In genomic region chr6:128854024-128854820, GRCm38 (mm10) we compare ENCODE assay signal across 8 mouse cellular contexts. TPM values are rescaled to one million over a fixed set of nuclear protein-coding genes. Genes with fewer than 3 reads are reported as not detected.
DNase-seq lines count a peak whose midpoint lies in the region; ATAC-seq and TF ChIP-seq lines count a peak whose summit lies in the region.
"Had no signal": no experiment of that assay in that cellular context is flagged by ENCODE, and none has a peak within 500 bp of the region (broad histone marks: within the 10 kb centered on the region; RNA-seq: fewer than 3 reads in every experiment).

No protein-coding gene starts in this region.

- TF ChIP-seq CTCF in Patski (IDR thresholded peaks at IDR 0.05): peak; percentile 58
- TF ChIP-seq CTCF in forebrain, postnatal 0 days (IDR thresholded peaks at IDR 0.05; ENCODE audit: low read depth): peak; percentile 72

- in situ Hi-C loops in Patski (cut with MboI; ENCODE audit: low pct_unique_long_range_greater_than_20kb): loop anchor here (5.0 to 25.0 kb wide), 3 partner anchors 238 to 508 kb away; no protein-coding TSS in a partner anchor

- WGBS in forebrain, postnatal 0 days: 44% methylated on average over 12 of the region's 12 CpGs
- WGBS in hindbrain, embryonic 13.5 days: 51% methylated on average over 12 of the region's 12 CpGs

- H3K36me3 ChIP-seq in forebrain, postnatal 0 days (ENCODE audit: insufficient read depth): no peaks in the 10 kb centered on the region
- no peaks in the 10 kb centered on the region for H3K36me3 ChIP-seq in hindbrain, embryonic 13.5 days
- H3K36me3 ChIP-seq: heart, embryonic 15.5 days had no signal

- 0 out of 2 replicates have a peak overlapping the region, but pooled peaks have one; percentile 3 for H3K9ac ChIP-seq in forebrain, postnatal 0 days
- H3K9ac ChIP-seq in hindbrain, embryonic 13.5 days: no peak overlapping the region
- H3K9ac ChIP-seq: heart, embryonic 15.5 days had no signal

- CTCF ChIA-PET in Patski (lab: Charles Lee): no interaction called here

- H3K4me2 ChIP-seq in forebrain, postnatal 0 days (ENCODE audit: low read depth): no peak overlapping the region
- peak overlapping the region; percentile 40 for H3K4me2 ChIP-seq in hindbrain, embryonic 13.5 days
- H3K4me2 ChIP-seq: heart, embryonic 15.5 days had no signal

- no peak overlapping the region for H3K4me3 ChIP-seq in forebrain, postnatal 0 days (ENCODE audit: low read depth, low read length)
- H3K4me3 ChIP-seq in hindbrain, embryonic 13.5 days: no peak overlapping the region
- H3K4me3 ChIP-seq: heart, embryonic 15.5 days had no signal

- POLR2A ChIA-PET in Patski (lab: Charles Lee): no interaction called here

- no peaks in the 10 kb centered on the region for H3K4me1 ChIP-seq in forebrain, postnatal 0 days (ENCODE audit: insufficient read depth)
- H3K4me1 ChIP-seq in hindbrain, embryonic 13.5 days (replicated peaks): no peaks in the 10 kb centered on the region

- H3K27ac ChIP-seq in forebrain, postnatal 0 days (ENCODE audit: low read depth, low read length): no peak overlapping the region
- no peak overlapping the region for H3K27ac ChIP-seq in hindbrain, embryonic 13.5 days
- H3K27ac ChIP-seq: heart, embryonic 15.5 days had no signal

- H3K27me3 ChIP-seq in Patski: no peaks in the 10 kb centered on the region
- no peaks in the 10 kb centered on the region for H3K27me3 ChIP-seq in forebrain, postnatal 0 days (ENCODE audit: insufficient read depth, low read length)
- H3K27me3 ChIP-seq in hindbrain, embryonic 13.5 days: no peaks in the 10 kb centered on the region
- H3K27me3 ChIP-seq: heart, embryonic 15.5 days had no signal

- H3K9me3 ChIP-seq in forebrain, postnatal 0 days (ENCODE audit: low read length): no peaks in the 10 kb centered on the region
- no peaks in the 10 kb centered on the region for H3K9me3 ChIP-seq in hindbrain, embryonic 13.5 days
- H3K9me3 ChIP-seq: heart, embryonic 15.5 days had no signal

- ATAC-seq in Patski: no peak
- peak; percentile 69 for ATAC-seq in forebrain, postnatal 0 days
- ATAC-seq in hindbrain, embryonic 13.5 days (ENCODE audit: low FRiP score): peak; percentile 78

- DNase-seq in Patski (ENCODE audit: low read depth, low spot score): no peak
- peak; percentile 47 for DNase-seq in cerebellum, adult 8-10 months
- peak; percentile 69 for DNase-seq in forebrain, postnatal 0 days
- peak; percentile 73 to 75 for DNase-seq in layer of hippocampus, postnatal 10 days (ENCODE audit: low spot score in 2 of 2)
- DNase-seq in lung, postnatal 4 days: peak; percentile 42 to 80
- DNase-seq in right cerebral cortex, adult 18-20 months: peak; percentile 48

RNA-seq across cellular contexts. Expression of gene Klrb1b, which starts 28.1 kb away (rescaled TPM):
- polyA plus RNA-seq in Patski (2021): not detected
- not detected in 2 replicates for total RNA-seq in forebrain, postnatal 0 days (2014; rRNA removed)
- not detected in 2 replicates for polyA plus RNA-seq in forebrain, postnatal 0 days (2015; fragmentation: Nextera tagmentation; extraction: Ambion mirVana)
- 0.08 TPM in 1 of 2 replicates, not detected in the other for polyA plus RNA-seq in hindbrain, embryonic 13.5 days (2015; fragmentation: Nextera tagmentation; extraction: Ambion mirVana)
- total RNA-seq in layer of hippocampus, postnatal 10 days (2021): not detected

RNA-seq across cellular contexts. Expression of gene Gm44511, which starts 28.1 kb away (rescaled TPM):
- polyA plus RNA-seq in Patski (2021): not detected
- total RNA-seq in forebrain, postnatal 0 days (2014; rRNA removed): not detected in 2 replicates
- not detected in 2 replicates for polyA plus RNA-seq in forebrain, postnatal 0 days (2015; fragmentation: Nextera tagmentation; extraction: Ambion mirVana)
- not detected in 2 replicates for polyA plus RNA-seq in hindbrain, embryonic 13.5 days (2015; fragmentation: Nextera tagmentation; extraction: Ambion mirVana)
- not detected for total RNA-seq in layer of hippocampus, postnatal 10 days (2021)
- polyA plus RNA-seq: heart, embryonic 15.5 days had no signal

RNA-seq across cellular contexts. Expression of gene Clec2i, which starts 33.2 kb away (rescaled TPM):
- polyA plus RNA-seq in Patski (2021): not detected
- total RNA-seq in forebrain, postnatal 0 days (2014; rRNA removed): not detected in 2 replicates
- 0.11 TPM in 1 of 2 replicates, not detected in the other for polyA plus RNA-seq in forebrain, postnatal 0 days (2015; fragmentation: Nextera tagmentation; extraction: Ambion mirVana)
- polyA plus RNA-seq in hindbrain, embryonic 13.5 days (2015; fragmentation: Nextera tagmentation; extraction: Ambion mirVana): not detected in 2 replicates
- not detected for total RNA-seq in layer of hippocampus, postnatal 10 days (2021)

RNA-seq across cellular contexts. Expression of gene BC035044, which starts 36.7 kb away (rescaled TPM):
- polyA plus RNA-seq in Patski (2021): not detected
- 0.38 and 0.54 TPM in 2 replicates for total RNA-seq in forebrain, postnatal 0 days (2014; rRNA removed)
- 0.36 and 0.41 TPM in 2 replicates for polyA plus RNA-seq in forebrain, postnatal 0 days (2015; fragmentation: Nextera tagmentation; extraction: Ambion mirVana)
- polyA plus RNA-seq in hindbrain, embryonic 13.5 days (2015; fragmentation: Nextera tagmentation; extraction: Ambion mirVana): 0.34 and 0.57 TPM in 2 replicates
- 1 to 10 TPM; 1.6 to 1.7 TPM for total RNA-seq in layer of hippocampus, postnatal 10 days (2021)
